Mouse (Mus musculus): ENCODE measurements around the gene Tenm2. TPM values are rescaled to one million over a fixed set of nuclear protein-coding genes. Genes with fewer than 3 reads are reported as not detected.
A peak's percentile ranks its signal among the peaks of the same experiment; 100 is the strongest.

The Tenm2 gene
- polyA plus RNA-seq, 1 experiment from 2014 or later, result not detected

- DNase-seq, result no peak
- Histone ChIP-seq H3K27ac (ENCODE audit: low read depth) (no peak overlapping the region), H3K27me3 (ENCODE audit: insufficient read depth, low read length) (no peaks in the 10 kb centered on the region), H3K9ac (replicated peaks) (no peak overlapping the region), H3K4me3 (ENCODE audit: low read depth, low read length) (no peak overlapping the region), H3K36me3 (replicated peaks; ENCODE audit: insufficient read depth, low read length) (no peaks in the 10 kb centered on the region), H3K4me2 (ENCODE audit: low read depth, low read length) (no peak overlapping the region), H3K4me1 (ENCODE audit: insufficient read depth) (no peaks in the 10 kb centered on the region), H3K9me3 (ENCODE audit: low read length) (no peaks in the 10 kb centered on the region)
- no peak for ATAC-seq
- TF ChIP-seq CTCF (IDR thresholded peaks at IDR 0.05; ENCODE audit: low read depth) (no peak), EP300 (IDR thresholded peaks at IDR 0.05; ENCODE audit: low read depth) (no peak)
- 67% methylated on average over 1 of the region's 1 CpGs for WGBS (ENCODE audit: insufficient replicate concordance)
Measured at GRCm38 (mm10) chr11:37227404-37227803, 8.4 kb downstream of the Tenm2 start.

GRCm38 (mm10) chr11:37226943-37227342 is 8.8 kb downstream of the Tenm2 start:
- DNase-seq, result no peak
- H3K4me3 ChIP-seq (ENCODE audit: low read depth, low read length), result no peak overlapping the region
- no peaks in the 10 kb centered on the region for H3K36me3 ChIP-seq (replicated peaks; ENCODE audit: insufficient read depth, low read length)
- H3K4me2 ChIP-seq (ENCODE audit: low read depth, low read length), result no peak overlapping the region
- H3K9me3 ChIP-seq (ENCODE audit: low read length), result no peaks in the 10 kb centered on the region
- 58% methylated on average over 10 of the region's 10 CpGs for WGBS (ENCODE audit: insufficient replicate concordance)
- TF ChIP-seq EP300 (IDR thresholded peaks at IDR 0.05; ENCODE audit: low read depth), result no peak
- no peak for TF ChIP-seq CTCF (IDR thresholded peaks at IDR 0.05; ENCODE audit: low read depth)
- H3K9ac ChIP-seq (replicated peaks), result no peak overlapping the region
- H3K27ac ChIP-seq (ENCODE audit: low read depth), result no peak overlapping the region
- no peaks in the 10 kb centered on the region for H3K27me3 ChIP-seq (ENCODE audit: insufficient read depth, low read length)
- H3K4me1 ChIP-seq (ENCODE audit: insufficient read depth), result no peaks in the 10 kb centered on the region
- no peak for ATAC-seq

DNA sequence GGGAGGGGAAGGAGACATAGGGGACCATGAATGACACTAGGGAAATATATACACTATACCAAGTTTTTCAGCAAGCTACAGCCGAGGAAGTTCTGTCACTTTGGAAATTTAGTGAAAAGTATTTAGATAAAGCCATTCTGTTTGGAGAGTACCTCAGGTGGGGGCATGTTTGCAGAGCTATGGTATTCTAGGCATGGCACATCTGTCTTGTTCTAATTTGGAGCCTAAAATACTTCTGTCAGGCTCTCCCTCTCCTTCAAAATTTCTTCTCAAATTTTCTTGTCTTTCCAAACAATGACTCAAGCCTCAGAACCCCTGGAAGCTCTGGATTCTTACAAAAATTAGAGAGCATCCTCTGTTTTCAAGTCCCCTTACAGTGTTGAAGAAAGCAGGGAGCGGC is 13.0 kb downstream of the Tenm2 start:
- TF ChIP-seq CTCF (IDR thresholded peaks at IDR 0.05; ENCODE audit: low read depth) (no peak), EP300 (IDR thresholded peaks at IDR 0.05; ENCODE audit: low read depth) (no peak)
- Histone ChIP-seq H3K9ac (replicated peaks) (no peak overlapping the region), H3K27me3 (ENCODE audit: insufficient read depth, low read length) (no peaks in the 10 kb centered on the region), H3K9me3 (ENCODE audit: low read length) (no peaks in the 10 kb centered on the region), H3K4me1 (ENCODE audit: insufficient read depth) (no peaks in the 10 kb centered on the region), H3K36me3 (replicated peaks; ENCODE audit: insufficient read depth, low read length) (no peaks in the 10 kb centered on the region), H3K27ac (ENCODE audit: low read depth) (no peak overlapping the region), H3K4me2 (ENCODE audit: low read depth, low read length) (no peak overlapping the region), H3K4me3 (ENCODE audit: low read depth, low read length) (no peak overlapping the region)
- DNase-seq (no peak), ATAC-seq (no peak)
- WGBS (ENCODE audit: insufficient replicate concordance), result 56% methylated on average over 2 of the region's 2 CpGs

DNA sequence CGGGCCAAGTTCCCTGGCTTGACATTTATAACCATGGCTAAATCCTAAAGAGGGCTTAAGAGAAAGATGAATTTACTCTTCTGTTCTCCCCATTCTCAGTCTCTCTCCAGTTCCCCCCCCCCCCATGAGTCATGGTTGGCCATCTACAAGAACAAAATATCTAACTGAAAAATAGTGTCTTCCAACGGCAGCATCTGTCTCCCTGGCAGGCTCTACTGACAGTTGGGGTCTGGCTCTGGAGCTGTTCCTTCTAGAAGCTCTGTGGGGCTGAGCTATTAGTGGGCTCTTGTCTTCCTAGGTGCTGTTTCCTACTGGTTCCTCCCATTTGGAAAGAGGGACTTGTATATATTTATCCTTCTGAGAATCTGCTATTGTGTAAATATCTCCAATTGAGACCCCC is 13.7 kb downstream of the Tenm2 start:
- ATAC-seq (no peak), DNase-seq (no peak)
- Histone ChIP-seq H3K4me3 (ENCODE audit: low read depth, low read length) (no peak overlapping the region), H3K27ac (ENCODE audit: low read depth) (no peak overlapping the region), H3K27me3 (ENCODE audit: insufficient read depth, low read length) (no peaks in the 10 kb centered on the region), H3K4me2 (ENCODE audit: low read depth, low read length) (no peak overlapping the region), H3K36me3 (replicated peaks; ENCODE audit: insufficient read depth, low read length) (no peaks in the 10 kb centered on the region), H3K9ac (replicated peaks) (no peak overlapping the region), H3K9me3 (ENCODE audit: low read length) (no peaks in the 10 kb centered on the region), H3K4me1 (ENCODE audit: insufficient read depth) (no peaks in the 10 kb centered on the region)
- 84% methylated on average over 2 of the region's 2 CpGs for WGBS (ENCODE audit: insufficient replicate concordance)
- no peak for TF ChIP-seq CTCF (IDR thresholded peaks at IDR 0.05; ENCODE audit: low read depth)
- no peak for TF ChIP-seq EP300 (IDR thresholded peaks at IDR 0.05; ENCODE audit: low read depth)

DNA sequence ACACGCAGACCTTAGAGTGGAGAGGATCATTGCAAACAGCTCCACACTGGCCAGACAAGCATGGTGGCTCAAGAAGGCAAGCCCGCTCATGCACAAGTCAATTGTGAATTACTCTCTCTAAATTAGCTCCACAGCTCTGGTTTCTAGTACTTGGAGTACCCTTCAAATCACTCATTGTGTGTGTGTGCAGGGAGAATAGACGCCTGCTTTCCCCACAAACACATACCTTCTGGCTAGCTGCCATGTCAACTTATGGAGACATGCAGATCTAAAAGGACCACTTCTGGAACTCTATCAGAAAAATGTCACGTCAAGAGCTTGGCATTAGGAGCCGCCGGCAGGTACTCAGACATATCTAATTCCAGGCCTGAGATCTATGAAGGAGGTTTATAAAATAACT is 14.8 kb downstream of the Tenm2 start:
- no peak overlapping the region for H3K4me3 ChIP-seq (ENCODE audit: low read depth, low read length)
- H3K27ac ChIP-seq (ENCODE audit: low read depth), result no peak overlapping the region
- ATAC-seq, result no peak
- H3K4me2 ChIP-seq (ENCODE audit: low read depth, low read length), result no peak overlapping the region
- no peak for DNase-seq
- H3K9ac ChIP-seq (replicated peaks), result no peak overlapping the region
- H3K36me3 ChIP-seq (replicated peaks; ENCODE audit: insufficient read depth, low read length), result no peaks in the 10 kb centered on the region
- H3K27me3 ChIP-seq (ENCODE audit: insufficient read depth, low read length), result no peaks in the 10 kb centered on the region
- WGBS (ENCODE audit: insufficient replicate concordance), result 81% methylated on average over 6 of the region's 6 CpGs
- H3K4me1 ChIP-seq (ENCODE audit: insufficient read depth), result no peaks in the 10 kb centered on the region
- no peak for TF ChIP-seq CTCF (IDR thresholded peaks at IDR 0.05; ENCODE audit: low read depth)
- TF ChIP-seq EP300 (IDR thresholded peaks at IDR 0.05; ENCODE audit: low read depth), result no peak
- no peaks in the 10 kb centered on the region for H3K9me3 ChIP-seq (ENCODE audit: low read length)

DNA sequence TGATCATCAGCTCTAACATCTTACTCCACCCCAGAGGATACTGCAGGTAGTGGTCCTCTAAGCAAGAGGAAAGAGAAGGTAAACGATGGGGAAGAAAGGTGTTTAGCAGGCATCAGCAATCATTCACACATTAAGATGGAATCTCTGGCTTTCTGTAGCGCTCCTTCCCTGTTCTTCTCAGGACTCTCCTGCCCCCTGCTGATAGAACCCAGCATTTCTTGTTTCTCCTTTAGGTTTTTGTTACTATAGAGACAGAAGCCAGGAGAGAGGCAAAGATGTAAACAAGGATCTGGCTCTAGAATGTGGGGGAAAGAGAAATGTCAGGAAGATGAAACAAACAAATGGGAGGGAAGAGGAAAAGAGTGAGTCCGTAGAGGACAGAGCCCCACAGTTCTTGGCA is 49.6 kb downstream of the Tenm2 start:
- WGBS (ENCODE audit: insufficient replicate concordance), result 12% methylated on average over 3 of the region's 3 CpGs
- no peaks in the 10 kb centered on the region for H3K9me3 ChIP-seq (ENCODE audit: low read length)

DNA sequence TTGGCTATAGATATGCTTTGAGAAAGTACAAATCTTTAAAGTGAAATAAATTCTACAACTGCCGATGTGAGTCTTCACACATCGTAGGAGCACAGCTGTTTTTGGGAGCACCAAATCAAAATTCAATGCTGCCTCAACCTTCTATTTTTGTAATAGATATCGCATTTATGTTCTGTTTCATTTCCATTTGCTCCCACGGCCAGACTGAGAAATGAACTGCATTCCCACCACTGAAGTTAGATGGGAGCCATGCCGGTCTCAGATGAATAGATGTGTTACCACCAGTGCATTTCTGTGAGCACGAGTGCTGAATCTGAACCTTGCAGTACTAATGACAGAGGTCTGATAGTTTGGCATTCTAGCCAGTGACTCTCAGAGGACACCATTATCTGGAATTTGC is 58.3 kb downstream of the Tenm2 start:
- Histone ChIP-seq H3K4me2 (ENCODE audit: low read depth, low read length) (no peak overlapping the region), H3K27ac (ENCODE audit: low read depth) (no peak overlapping the region), H3K9ac (replicated peaks) (no peak overlapping the region), H3K27me3 (ENCODE audit: insufficient read depth, low read length) (no peaks in the 10 kb centered on the region), H3K4me1 (ENCODE audit: insufficient read depth) (no peaks in the 10 kb centered on the region), H3K36me3 (replicated peaks; ENCODE audit: insufficient read depth, low read length) (no peaks in the 10 kb centered on the region), H3K4me3 (ENCODE audit: low read depth, low read length) (no peak overlapping the region), H3K9me3 (ENCODE audit: low read length) (no peaks in the 10 kb centered on the region)
- no peak for DNase-seq
- no peak for ATAC-seq
- 83% methylated on average over 6 of the region's 6 CpGs for WGBS (ENCODE audit: insufficient replicate concordance)
- TF ChIP-seq CTCF (IDR thresholded peaks at IDR 0.05; ENCODE audit: low read depth), result no peak
- no peak for TF ChIP-seq EP300 (IDR thresholded peaks at IDR 0.05; ENCODE audit: low read depth)

More for the DNA sequence above, 49.6 kb downstream of the Tenm2 start:
- H3K36me3 ChIP-seq (replicated peaks; ENCODE audit: insufficient read depth, low read length), result no peaks in the 10 kb centered on the region
- no peaks in the 10 kb centered on the region for H3K27me3 ChIP-seq (ENCODE audit: insufficient read depth, low read length)
- no peaks in the 10 kb centered on the region for H3K4me1 ChIP-seq (ENCODE audit: insufficient read depth)
- no peak for ATAC-seq
- H3K27ac ChIP-seq (ENCODE audit: low read depth), result no peak overlapping the region
- H3K4me3 ChIP-seq (ENCODE audit: low read depth, low read length), result no peak overlapping the region
- TF ChIP-seq EP300 (IDR thresholded peaks at IDR 0.05; ENCODE audit: low read depth), result no peak
- peak; percentile 60 for TF ChIP-seq CTCF (IDR thresholded peaks at IDR 0.05; ENCODE audit: low read depth)
- no peak overlapping the region for H3K9ac ChIP-seq (replicated peaks)
- no peak overlapping the region for H3K4me2 ChIP-seq (ENCODE audit: low read depth, low read length)
- DNase-seq, result peak; percentile 19
